Mouse (Mus musculus): ENCODE measurements at regions not wholly inside any gene's neighbourhood (a gene's known extent, or its start where the extent isn't known, plus 50 kb on each side); places are given as distances from the start of the nearest gene placed in this dataset.

GRCm38 (mm10) chr4:81988796-81989195, 546.2 kb upstream of the Mpdz start:
- DNase-seq: no peak
- intact Hi-C loops (cut with DNase I): no loop called here

- no peak for DNase-seq
- intact Hi-C loops (cut with DNase I): no loop called here
Observed at GRCm38 (mm10) chr4:81986616-81987015, 544.0 kb upstream of the Mpdz start.

GRCm38 (mm10) chr4:81981811-81982210, 539.2 kb upstream of the Mpdz start:
- intact Hi-C loops (cut with DNase I): no loop called here

GRCm38 (mm10) chr4:81970472-81970871, 527.9 kb upstream of the Mpdz start:
- DNase-seq: peak in 1 of 2 experiments; percentile 16
- intact Hi-C loops (cut with DNase I): no loop called here

More at GRCm38 (mm10) chr4:81981811-81982210, 539.2 kb upstream of the Mpdz start:
- DNase-seq: no peak

- intact Hi-C loops (cut with DNase I): no loop called here
- DNase-seq: no peak
Observed at GRCm38 (mm10) chr4:81969621-81970115, 527.1 kb upstream of the Mpdz start.

GRCm38 (mm10) chr4:81966054-81966623, 523.5 kb upstream of the Mpdz start:
- DNase-seq: no peak
- intact Hi-C loops (cut with DNase I): no loop called here

- intact Hi-C loops (cut with DNase I): loop anchor here (5.0 kb wide), 1 partner anchor 154 kb away; no protein-coding TSS in a partner anchor
- no peak for DNase-seq
Observed at GRCm38 (mm10) chr4:81963112-81963511, 520.5 kb upstream of the Mpdz start.

- no peak for DNase-seq
- intact Hi-C loops (cut with DNase I): loop anchor here (5.0 kb wide), 1 partner anchor 155 kb away; no protein-coding TSS in a partner anchor
Observed at GRCm38 (mm10) chr4:81962586-81962985, 520.0 kb upstream of the Mpdz start.

- intact Hi-C loops (cut with DNase I): loop anchor here (5.0 kb wide), 1 partner anchor 156 kb away; no protein-coding TSS in a partner anchor
- DNase-seq: no peak
Observed at GRCm38 (mm10) chr4:81960552-81961534, 518.2 kb upstream of the Mpdz start.

GRCm38 (mm10) chr4:81956926-81957694, 514.5 kb upstream of the Mpdz start:
- DNase-seq: no peak
- intact Hi-C loops (cut with DNase I): no loop called here

- intact Hi-C loops (cut with DNase I): no loop called here
- DNase-seq: no peak
Observed at GRCm38 (mm10) chr4:81953023-81953422, 510.4 kb upstream of the Mpdz start.

- DNase-seq: no peak
- intact Hi-C loops (cut with DNase I): no loop called here
Observed at GRCm38 (mm10) chr4:81937384-81937783, 494.8 kb upstream of the Mpdz start.

GRCm38 (mm10) chr4:81930956-81931355, 488.3 kb upstream of the Mpdz start:
- DNase-seq: no peak
- intact Hi-C loops (cut with DNase I): no loop called here

- intact Hi-C loops (cut with DNase I): no loop called here
Observed at GRCm38 (mm10) chr4:81928581-81929244, 486.1 kb upstream of the Mpdz start.

GRCm38 (mm10) chr4:81927176-81927714, 484.6 kb upstream of the Mpdz start:
- DNase-seq: no peak
- intact Hi-C loops (cut with DNase I): no loop called here

More at GRCm38 (mm10) chr4:81928581-81929244, 486.1 kb upstream of the Mpdz start:
- peak in 1 of 2 experiments; percentile 11 for DNase-seq

- intact Hi-C loops (cut with DNase I): no loop called here
- no peak for DNase-seq
Observed at GRCm38 (mm10) chr4:81926662-81927141, 484.1 kb upstream of the Mpdz start.

- DNase-seq: no peak
- intact Hi-C loops (cut with DNase I): no loop called here
Observed at GRCm38 (mm10) chr4:81925611-81926010, 483.0 kb upstream of the Mpdz start.

- intact Hi-C loops (cut with DNase I): no loop called here
- no peak for DNase-seq
Observed at GRCm38 (mm10) chr4:81924120-81924519, 481.5 kb upstream of the Mpdz start.

- intact Hi-C loops (cut with DNase I): no loop called here
- no peak for DNase-seq
Observed at GRCm38 (mm10) chr4:81922876-81923275, 480.3 kb upstream of the Mpdz start.

Measured in heart, postnatal 14 days (tissue).